Mouse (Mus musculus): ENCODE results near the gene Cpa4.

GRCm38 (mm10) chr6:30629989-30630388 is 61.8 kb downstream of the Cpa4 start:
- no peak for TF ChIP-seq CTCF (IDR thresholded peaks at IDR 0.05; ENCODE audit: low read depth)
- TF ChIP-seq EP300 (IDR thresholded peaks at IDR 0.05; ENCODE audit: low read depth) = no peak
